Mouse (Mus musculus): ENCODE measurements at regions not wholly inside any gene's neighbourhood (a gene's known extent, or its start where the extent isn't known, plus 50 kb on each side); places are given as distances from the start of the nearest gene placed in this dataset.
"Not testable (repeated sequence)": the region's sequence is repeated elsewhere in the genome, so short reads cannot be mapped to it uniquely, and the experiment has no call there.

GRCm38 (mm10) chrX:41983346-41983745 is 62.9 kb upstream of the Thoc2 start:
- TF ChIP-seq GATA1 (IDR thresholded peaks at IDR 0.05; ENCODE audit: borderline replicate concordance, low read length) (no peak), GATA2 (IDR thresholded peaks at IDR 0.05; ENCODE audit: borderline replicate concordance, low read depth, low read length) (no peak), TAL1 (conservative IDR thresholded peaks at IDR 0.05; ENCODE audit: low read depth, low read length) (no peak), POLR2AphosphoS5 (IDR thresholded peaks at IDR 0.05; ENCODE audit: insufficient replicate concordance, low read depth, low read length) (no peak), CTCF (IDR thresholded peaks at IDR 0.05; ENCODE audit: low read depth, low read length) (no peak)
- Histone ChIP-seq H3K4me3 (ENCODE audit: low read depth, low read length) (no peak overlapping the region), H3K9me3 (replicated peaks) (no peaks in the 10 kb centered on the region), H3K4me1 (ENCODE audit: insufficient read depth, low read depth, low read length) (peaks cover 2% of the 10 kb centered on the region; the same call in 1 of the 2 replicates), H3K27me3 (ENCODE audit: insufficient read depth, low read length) (no peaks in the 10 kb centered on the region), H3K36me3 (replicated peaks) (no peaks in the 10 kb centered on the region)
- ATAC-seq (ENCODE audit: extremely low read depth, insufficient number of reproducible peaks, low FRiP score, poor library complexity, severe bottlenecking) (no peak), DNase-seq (ENCODE audit: low spot score) (no peak)

GRCm38 (mm10) chrX:41995750-41996149 is 63.7 kb upstream of the Xiap start:
- TF ChIP-seq TAL1 (conservative IDR thresholded peaks at IDR 0.05; ENCODE audit: low read depth, low read length) = no peak
- no peak for TF ChIP-seq GATA2 (IDR thresholded peaks at IDR 0.05; ENCODE audit: borderline replicate concordance, low read depth, low read length)
- TF ChIP-seq GATA1 (IDR thresholded peaks at IDR 0.05; ENCODE audit: borderline replicate concordance, low read length) = no peak
- no peak for TF ChIP-seq CTCF (IDR thresholded peaks at IDR 0.05; ENCODE audit: low read depth, low read length)
- TF ChIP-seq POLR2AphosphoS5 (IDR thresholded peaks at IDR 0.05; ENCODE audit: insufficient replicate concordance, low read depth, low read length) = no peak
- peaks cover 13% of the 10 kb centered on the region; the same call in 1 of the 2 replicates for H3K4me1 ChIP-seq (ENCODE audit: insufficient read depth, low read depth, low read length)
- H3K4me3 ChIP-seq (ENCODE audit: low read depth, low read length) = no peak overlapping the region
- H3K27me3 ChIP-seq (ENCODE audit: insufficient read depth, low read length) = no peaks in the 10 kb centered on the region
- ATAC-seq (ENCODE audit: extremely low read depth, insufficient number of reproducible peaks, low FRiP score, poor library complexity, severe bottlenecking) = no peak
- no peak for DNase-seq (ENCODE audit: low spot score)
- no peaks in the 10 kb centered on the region for H3K9me3 ChIP-seq (replicated peaks)
- H3K36me3 ChIP-seq (replicated peaks) = no peaks in the 10 kb centered on the region

- H3K4me3 ChIP-seq (ENCODE audit: low read depth, low read length); DNase-seq (ENCODE audit: low spot score); H3K36me3 ChIP-seq (replicated peaks); H3K27me3 ChIP-seq (ENCODE audit: insufficient read depth, low read length); H3K9me3 ChIP-seq (replicated peaks): not testable (repeated sequence)
- peak; percentile 98 for ATAC-seq (ENCODE audit: extremely low read depth, insufficient number of reproducible peaks, low FRiP score, poor library complexity, severe bottlenecking)
- TF ChIP-seq TAL1 (conservative IDR thresholded peaks at IDR 0.05; ENCODE audit: low read depth, low read length) = peak; percentile 59
- H3K4me1 ChIP-seq (ENCODE audit: insufficient read depth, low read depth, low read length) = peaks cover 27% of the 10 kb centered on the region
These were observed 58.8 kb upstream of the Xiap start for GRCm38 (mm10) chrX:42000622-42001171.

GRCm38 (mm10) chrX:42005629-42006028 is 53.9 kb upstream of the Xiap start:
- peaks cover 30% of the 10 kb centered on the region for H3K4me1 ChIP-seq (ENCODE audit: insufficient read depth, low read depth, low read length)
- H3K4me3 ChIP-seq (ENCODE audit: low read depth, low read length) = peak overlapping the region; percentile 9; the same call in 1 of the 2 replicates
- H3K36me3 ChIP-seq (replicated peaks); H3K9me3 ChIP-seq (replicated peaks); H3K27me3 ChIP-seq (ENCODE audit: insufficient read depth, low read length); ATAC-seq (ENCODE audit: extremely low read depth, insufficient number of reproducible peaks, low FRiP score, poor library complexity, severe bottlenecking); DNase-seq (ENCODE audit: low spot score): not testable (repeated sequence)

GRCm38 (mm10) chrX:42006573-42007226 is 52.8 kb upstream of the Xiap start:
- H3K9me3 ChIP-seq (replicated peaks); H3K4me3 ChIP-seq (ENCODE audit: low read depth, low read length); DNase-seq (ENCODE audit: low spot score); H3K27me3 ChIP-seq (ENCODE audit: insufficient read depth, low read length); H3K36me3 ChIP-seq (replicated peaks); ATAC-seq (ENCODE audit: extremely low read depth, insufficient number of reproducible peaks, low FRiP score, poor library complexity, severe bottlenecking): not testable (repeated sequence)
- H3K4me1 ChIP-seq (ENCODE audit: insufficient read depth, low read depth, low read length) = peaks cover 26% of the 10 kb centered on the region

Measured in G1E (cell line).